Mouse (Mus musculus): Measurements from ENCODE around the gene Eri3. TPM values are rescaled to one million over a fixed set of nuclear protein-coding genes. Genes with fewer than 3 reads are reported as not detected.

Eri3 gene
- polyA plus RNA-seq, 1 experiment, result 76.7 TPM

DNA sequence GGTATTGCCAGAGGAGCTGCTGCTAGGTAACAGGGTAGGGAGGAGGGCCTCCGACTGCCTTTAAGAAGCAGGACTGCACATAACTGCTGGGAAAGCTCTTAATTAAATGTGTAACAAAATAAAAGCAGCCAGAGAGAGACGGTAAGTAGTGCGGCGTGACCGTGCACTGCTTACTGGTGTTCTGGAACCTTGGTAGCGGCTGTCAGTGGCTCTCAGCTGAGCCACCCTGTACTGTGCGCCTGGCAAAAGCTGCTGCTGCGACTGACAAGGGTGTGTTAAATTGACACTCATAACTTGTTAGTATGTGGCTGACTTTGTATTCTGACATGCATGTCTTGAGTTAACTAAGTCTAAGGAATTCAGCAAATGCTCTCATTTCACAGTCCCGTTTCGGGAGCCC is 45.1 kb downstream of the Eri3 start:
- H3K27me3 ChIP-seq (ENCODE audit: control insufficient read depth, insufficient read depth, low read length), result no peaks in the 10 kb centered on the region

DNA sequence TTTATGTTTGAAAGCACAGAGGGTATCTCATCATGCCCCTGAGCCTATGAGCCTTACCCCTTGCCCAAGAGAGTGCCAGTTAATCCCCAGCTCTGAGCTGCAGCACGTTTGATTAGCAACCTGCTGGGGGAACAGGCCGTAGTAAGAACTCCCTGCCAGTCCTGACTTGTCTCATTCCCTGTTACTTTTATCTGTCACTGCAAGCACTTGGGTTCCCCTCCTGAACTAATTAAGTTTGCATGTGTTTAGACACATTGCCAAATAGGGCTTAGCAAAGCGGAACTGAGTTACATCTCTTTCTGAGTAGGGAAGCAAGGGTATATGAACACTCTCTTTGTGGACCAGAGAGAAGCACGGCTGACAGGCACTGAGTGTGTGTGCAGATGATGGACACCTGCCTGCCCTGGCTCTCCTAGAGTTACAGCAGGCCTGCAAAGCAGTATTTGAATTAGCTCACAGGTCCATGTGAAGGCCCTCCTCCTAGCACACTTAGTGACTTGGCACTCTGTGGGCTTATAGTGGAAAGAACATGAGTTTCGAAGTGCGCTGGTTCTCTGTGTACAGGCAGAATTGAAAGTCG is 49.9 kb downstream of the Eri3 start:
- Histone ChIP-seq H3K27ac (ENCODE audit: control insufficient read depth, insufficient read depth, low read depth, low read length) (no peak overlapping the region), H3K27me3 (ENCODE audit: control insufficient read depth, insufficient read depth, low read length) (no peaks in the 10 kb centered on the region), H3K4me1 (ENCODE audit: control insufficient read depth, insufficient read depth, low read length) (no peaks in the 10 kb centered on the region), H3K4me3 (ENCODE audit: control insufficient read depth, low read depth, low read length) (no peak overlapping the region), H3K36me3 (ENCODE audit: control insufficient read depth, insufficient read depth, low read length) (peaks cover 1% of the 10 kb centered on the region)
- TF ChIP-seq CTCF (IDR thresholded peaks at IDR 0.05; ENCODE audit: control insufficient read depth, insufficient read depth, insufficient replicate concordance, low read depth, low read length) (no peak), POLR2A (IDR thresholded peaks at IDR 0.05; ENCODE audit: control insufficient read depth, low read depth, low read length) (no peak)

More for the DNA sequence above, 45.1 kb downstream of the Eri3 start:
- peaks cover 7% of the 10 kb centered on the region for H3K36me3 ChIP-seq (ENCODE audit: control insufficient read depth, insufficient read depth, low read length)
- H3K4me1 ChIP-seq (ENCODE audit: control insufficient read depth, insufficient read depth, low read length), result no peaks in the 10 kb centered on the region
- no peak overlapping the region for H3K4me3 ChIP-seq (ENCODE audit: control insufficient read depth, low read depth, low read length)
- no peak for TF ChIP-seq POLR2A (IDR thresholded peaks at IDR 0.05; ENCODE audit: control insufficient read depth, low read depth, low read length)
- no peak for TF ChIP-seq CTCF (IDR thresholded peaks at IDR 0.05; ENCODE audit: control insufficient read depth, insufficient read depth, insufficient replicate concordance, low read depth, low read length)
- no peak overlapping the region for H3K27ac ChIP-seq (ENCODE audit: control insufficient read depth, insufficient read depth, low read depth, low read length)

DNA sequence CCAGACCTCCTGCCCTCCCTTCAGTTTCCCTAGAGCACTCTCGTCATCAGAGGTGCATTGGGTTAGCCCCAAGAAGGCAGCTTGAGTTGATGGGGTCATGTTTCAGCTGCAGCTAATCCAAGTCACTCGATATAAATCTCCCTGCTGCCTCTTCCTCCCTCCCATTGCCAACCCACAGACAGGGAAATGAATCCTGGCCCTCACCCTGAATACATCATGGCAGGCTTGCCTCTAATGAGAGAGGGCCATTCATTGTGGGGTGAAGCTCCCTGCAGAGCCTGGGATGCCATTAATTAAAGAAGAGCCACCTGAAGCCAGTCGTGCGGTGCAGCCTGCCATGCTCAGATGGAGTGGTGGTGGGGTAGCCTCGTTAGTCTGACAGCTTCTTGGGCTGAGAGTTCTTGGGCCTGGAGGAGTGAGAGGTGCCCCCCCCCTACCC is 51.2 kb downstream of the Eri3 start:
- TF ChIP-seq CTCF (IDR thresholded peaks at IDR 0.05; ENCODE audit: control insufficient read depth, insufficient read depth, insufficient replicate concordance, low read depth, low read length) (no peak), POLR2A (IDR thresholded peaks at IDR 0.05; ENCODE audit: control insufficient read depth, low read depth, low read length) (no peak)
- Histone ChIP-seq H3K4me1 (ENCODE audit: control insufficient read depth, insufficient read depth, low read length) (no peaks in the 10 kb centered on the region), H3K4me3 (ENCODE audit: control insufficient read depth, low read depth, low read length) (no peak overlapping the region), H3K27ac (ENCODE audit: control insufficient read depth, insufficient read depth, low read depth, low read length) (no peak overlapping the region), H3K27me3 (ENCODE audit: control insufficient read depth, insufficient read depth, low read length) (no peaks in the 10 kb centered on the region), H3K36me3 (ENCODE audit: control insufficient read depth, insufficient read depth, low read length) (peaks cover 1% of the 10 kb centered on the region)

DNA sequence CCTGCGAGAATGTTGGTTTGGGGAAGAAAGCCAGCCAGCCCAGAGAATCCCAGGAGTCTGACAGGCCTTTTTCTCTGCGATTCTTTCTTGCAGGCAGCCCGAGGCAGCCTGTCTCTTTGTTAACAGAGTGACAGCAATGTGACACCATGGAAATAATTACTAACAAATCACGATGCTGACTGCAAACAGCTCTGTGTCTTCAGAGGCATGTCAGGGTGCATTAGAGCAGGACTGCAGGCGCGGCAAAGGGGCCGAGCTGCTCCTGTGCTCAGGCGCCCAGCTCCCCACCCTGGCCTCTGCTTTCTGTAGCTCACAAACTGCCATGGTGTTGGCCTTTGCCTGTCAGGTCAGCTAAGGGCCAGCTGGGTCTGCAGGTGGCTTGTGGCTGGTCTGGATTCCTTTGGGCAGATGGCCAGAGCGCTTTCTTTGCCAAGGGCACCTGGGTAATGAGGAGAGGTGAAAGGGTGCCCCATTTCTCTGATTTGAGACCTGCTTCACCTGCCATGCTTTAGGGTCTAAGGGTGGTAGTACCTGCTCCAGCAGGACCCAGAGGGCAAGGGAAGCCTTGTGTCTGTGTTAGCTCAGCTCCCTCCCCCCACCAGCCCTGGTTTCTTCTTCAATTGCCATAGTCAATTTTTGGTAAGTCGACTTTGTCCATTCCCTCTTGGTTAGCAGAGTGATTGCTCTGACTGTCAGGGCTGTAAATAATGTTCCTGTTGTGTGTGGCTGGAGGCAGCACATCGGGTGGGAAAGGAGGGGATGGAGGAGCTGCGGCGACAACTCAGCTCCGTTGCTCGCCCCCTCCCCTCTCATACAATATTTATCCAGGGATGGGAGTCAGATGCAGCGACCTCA is 55.2 kb downstream of the Eri3 start:
- TF ChIP-seq CTCF (IDR thresholded peaks at IDR 0.05; ENCODE audit: control insufficient read depth, insufficient read depth, insufficient replicate concordance, low read depth, low read length) (no peak), POLR2A (IDR thresholded peaks at IDR 0.05; ENCODE audit: control insufficient read depth, low read depth, low read length) (no peak)
- no peaks in the 10 kb centered on the region for H3K4me1 ChIP-seq (ENCODE audit: control insufficient read depth, insufficient read depth, low read length)
- no peak overlapping the region for H3K4me3 ChIP-seq (ENCODE audit: control insufficient read depth, low read depth, low read length)
- no peaks in the 10 kb centered on the region for H3K27me3 ChIP-seq (ENCODE audit: control insufficient read depth, insufficient read depth, low read length)
- H3K36me3 ChIP-seq (ENCODE audit: control insufficient read depth, insufficient read depth, low read length), result peaks cover 1% of the 10 kb centered on the region; the same call in 1 of the 2 replicates
- no peak overlapping the region for H3K27ac ChIP-seq (ENCODE audit: control insufficient read depth, insufficient read depth, low read depth, low read length)

DNA sequence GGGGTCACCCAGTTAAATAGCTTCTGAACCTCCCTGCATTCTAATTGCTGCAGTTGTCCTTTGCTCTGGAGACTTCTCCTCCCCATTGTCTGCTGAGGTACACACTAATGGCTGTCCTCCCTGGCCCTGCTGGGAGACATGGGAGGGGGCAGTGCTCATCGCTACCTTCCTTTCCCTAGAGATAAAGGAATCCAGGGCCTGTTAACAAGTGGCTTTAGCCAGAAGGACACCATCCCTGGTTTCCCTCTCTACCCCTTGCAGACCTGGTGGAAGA is 55.7 kb downstream of the Eri3 start:
- Histone ChIP-seq H3K27ac (ENCODE audit: control insufficient read depth, insufficient read depth, low read depth, low read length) (no peak overlapping the region), H3K4me3 (ENCODE audit: control insufficient read depth, low read depth, low read length) (no peak overlapping the region), H3K27me3 (ENCODE audit: control insufficient read depth, insufficient read depth, low read length) (no peaks in the 10 kb centered on the region), H3K4me1 (ENCODE audit: control insufficient read depth, insufficient read depth, low read length) (no peaks in the 10 kb centered on the region), H3K36me3 (ENCODE audit: control insufficient read depth, insufficient read depth, low read length) (peaks cover 1% of the 10 kb centered on the region; the same call in 1 of the 2 replicates)
- TF ChIP-seq POLR2A (IDR thresholded peaks at IDR 0.05; ENCODE audit: control insufficient read depth, low read depth, low read length) (no peak), CTCF (IDR thresholded peaks at IDR 0.05; ENCODE audit: control insufficient read depth, insufficient read depth, insufficient replicate concordance, low read depth, low read length) (no peak)

DNA sequence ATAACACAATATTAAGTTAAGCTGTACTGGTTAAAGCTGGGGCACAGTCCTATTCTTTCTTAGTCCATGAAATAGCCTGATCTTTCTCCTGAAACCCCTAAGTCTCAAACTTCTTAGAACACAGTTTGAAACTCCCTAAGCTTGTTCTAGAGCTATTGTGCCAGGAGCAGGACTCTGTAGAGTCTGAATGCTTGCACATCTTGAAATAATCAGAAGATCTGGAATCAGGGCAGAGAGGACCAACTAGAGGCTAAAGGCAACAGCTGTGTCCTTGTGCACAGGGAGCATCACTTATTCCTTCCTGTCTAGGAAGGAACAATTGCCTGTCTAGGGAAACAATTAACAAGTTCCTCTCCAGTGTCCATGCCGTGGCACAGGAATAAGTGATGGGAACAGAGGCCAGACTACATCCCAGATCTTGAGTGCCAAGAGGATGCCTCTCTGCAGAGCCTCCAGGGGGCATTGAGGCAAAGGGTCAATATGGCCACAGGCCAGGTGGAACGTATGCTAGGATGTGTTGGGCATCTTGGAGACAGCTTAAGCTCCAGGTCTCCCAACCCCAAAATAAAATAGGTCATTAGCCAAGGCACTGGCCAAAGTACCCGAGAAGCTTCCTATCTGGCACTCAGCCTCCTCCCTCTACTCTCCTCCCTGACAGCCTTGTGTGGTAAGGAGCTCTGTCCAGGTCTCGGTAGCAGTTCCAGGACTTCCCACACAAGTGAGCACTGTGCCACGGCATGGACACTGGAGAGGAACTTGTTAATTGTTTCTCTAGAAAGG is 56.9 kb downstream of the Eri3 start:
- no peak overlapping the region for H3K27ac ChIP-seq (ENCODE audit: control insufficient read depth, insufficient read depth, low read depth, low read length)
- peaks cover 2% of the 10 kb centered on the region; the same call in 1 of the 2 replicates for H3K36me3 ChIP-seq (ENCODE audit: control insufficient read depth, insufficient read depth, low read length)
- TF ChIP-seq POLR2A (IDR thresholded peaks at IDR 0.05; ENCODE audit: control insufficient read depth, low read depth, low read length) (no peak), CTCF (IDR thresholded peaks at IDR 0.05; ENCODE audit: control insufficient read depth, insufficient read depth, insufficient replicate concordance, low read depth, low read length) (no peak)
- no peak overlapping the region for H3K4me3 ChIP-seq (ENCODE audit: control insufficient read depth, low read depth, low read length)
- no peaks in the 10 kb centered on the region for H3K27me3 ChIP-seq (ENCODE audit: control insufficient read depth, insufficient read depth, low read length)
- H3K4me1 ChIP-seq (ENCODE audit: control insufficient read depth, insufficient read depth, low read length), result no peaks in the 10 kb centered on the region

DNA sequence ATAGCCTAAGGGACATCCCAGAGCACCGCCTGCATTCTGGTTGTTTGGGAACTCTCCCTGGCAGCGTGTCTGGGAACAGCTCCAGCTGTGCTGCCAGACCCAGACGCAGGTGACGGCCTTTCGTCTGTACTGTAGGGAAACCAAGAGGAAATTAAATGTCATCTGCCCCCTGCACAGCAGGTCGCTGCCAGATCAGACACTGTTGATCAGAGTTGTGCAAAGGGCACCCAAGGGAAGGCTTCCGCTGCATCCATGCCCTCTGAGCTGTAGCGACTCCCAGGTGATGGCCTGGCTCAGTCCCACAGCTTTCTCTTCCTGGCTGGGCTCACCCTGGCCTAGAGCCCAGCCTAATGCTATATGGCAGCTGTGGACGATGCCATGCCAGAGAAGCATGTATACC is 58.1 kb downstream of the Eri3 start:
- TF ChIP-seq CTCF (IDR thresholded peaks at IDR 0.05; ENCODE audit: control insufficient read depth, insufficient read depth, insufficient replicate concordance, low read depth, low read length), result no peak
- TF ChIP-seq POLR2A (IDR thresholded peaks at IDR 0.05; ENCODE audit: control insufficient read depth, low read depth, low read length), result no peak
- no peak overlapping the region for H3K4me3 ChIP-seq (ENCODE audit: control insufficient read depth, low read depth, low read length)
- no peaks in the 10 kb centered on the region for H3K4me1 ChIP-seq (ENCODE audit: control insufficient read depth, insufficient read depth, low read length)
- H3K27ac ChIP-seq (ENCODE audit: control insufficient read depth, insufficient read depth, low read depth, low read length), result no peak overlapping the region
- no peaks in the 10 kb centered on the region for H3K27me3 ChIP-seq (ENCODE audit: control insufficient read depth, insufficient read depth, low read length)
- H3K36me3 ChIP-seq (ENCODE audit: control insufficient read depth, insufficient read depth, low read length), result peaks cover 3% of the 10 kb centered on the region; the same call in 1 of the 2 replicates
